Mouse (Mus musculus) neural tube, embryonic 14.5 days (tissue): ENCODE measurements around the gene Lpcat3. TPM values are rescaled to one million over a fixed set of nuclear protein-coding genes. Genes with fewer than 3 reads are reported as not detected.
A peak's percentile ranks its signal among the peaks of the same experiment; 100 is the strongest.
"Not testable (repeated sequence)": the region's sequence is repeated elsewhere in the genome, so short reads cannot be mapped to it uniquely, and the experiment has no call there.

Experiments used
- ATAC-seq: fragments of 200-750 bp; cut with Nextera tagmentation; 2 replicates; pipeline ENCODE4 v1.8.0; 2017; ENCODE audit warnings: low read depth, mild to moderate bottlenecking, moderate TSS enrichment, moderate library complexity
- H3K27ac ChIP-seq: fragments of 300-500 bp; sonication (generic); 2 replicates; pipeline ENCODE4 v1.5.1; 2014; ENCODE audit warnings: low read depth, mild to moderate bottlenecking, control low read depth, low read length, moderate library complexity, mixed read lengths
- H3K27me3 ChIP-seq: fragments of 300-500 bp; sonication (generic); 2 replicates; pipeline ENCODE4 v1.6.1; 2014; ENCODE audit warnings: low read length; ENCODE audit not compliant: control insufficient read depth, insufficient read depth
- H3K36me3 ChIP-seq: fragments of 300-500 bp; sonication (generic); 2 replicates; pipeline ENCODE4 v1.6.1; 2014; ENCODE audit warnings: low read length, mixed read lengths; ENCODE audit not compliant: control insufficient read depth, insufficient read depth
- H3K4me1 ChIP-seq: fragments of 300-500 bp; sonication (generic); 2 replicates; pipeline ENCODE4 v1.6.1; 2014; ENCODE audit warnings: low read length; ENCODE audit not compliant: control insufficient read depth, insufficient read depth
- H3K4me2 ChIP-seq: fragments of 300-500 bp; sonication (generic); 2 replicates; pipeline ENCODE4 v1.6.1; 2014; ENCODE audit warnings: mild to moderate bottlenecking, low read depth, low read length, control low read depth
- H3K4me3 ChIP-seq: fragments of 300-500 bp; sonication (generic); 2 replicates; pipeline ENCODE4 v1.5.1; 2014; ENCODE audit warnings: low read depth, low read length, control low read depth, mixed read lengths
- H3K9ac ChIP-seq: fragments of 300-500 bp; sonication (generic); replicated peaks from 2 replicates; pipeline ENCODE4 v1.6.1; 2014; ENCODE audit warnings: low read depth, mild to moderate bottlenecking, control low read depth, low read length, mixed read lengths
- H3K9me3 ChIP-seq: fragments of 300-500 bp; sonication (generic); 2 replicates; pipeline ENCODE4 v1.6.1; 2016; ENCODE audit warnings: low read length; ENCODE audit not compliant: control insufficient read depth
- WGBS: fragments of 180-500 bp; shearing (Covaris S2); extraction: QIAGEN DNeasy Blood & Tissue Kit; methylation state at CpG from one replicate; pipeline ENCODE4 v1.1.7; 2014; 5-methylcytosine and 5-hydroxymethylcytosine counted together
- polyA plus RNA-seq: library from polyadenylated mRNA; unstranded; fragments of >200 nt; fragmentation: Nextera tagmentation; extraction: Ambion mirVana; gene quantifications from 2 replicates; pipeline ENCODE4 v1.2.1, GENCODE M21; 2014

Gene Lpcat3
- polyA plus RNA-seq, 1 experiment from 2014 or later, result 40.0 TPM

- ATAC-seq, H3K9me3 ChIP-seq, H3K4me1 ChIP-seq, H3K27ac ChIP-seq, H3K27me3 ChIP-seq, H3K4me3 ChIP-seq, H3K9ac ChIP-seq, H3K36me3 ChIP-seq, H3K4me2 ChIP-seq: not testable (repeated sequence)
- WGBS, result 93% methylated on average over 1 of the region's 1 CpGs
These were observed 23.8 kb downstream of the Lpcat3 start for GRCm38 (mm10) chr6:124686644-124687043.

GRCm38 (mm10) chr6:124688151-124688758 lies 25.4 kb downstream of the Lpcat3 start:
- no peak for ATAC-seq
- 87% methylated on average over 8 of the region's 8 CpGs for WGBS
- Histone ChIP-seq H3K4me2 (no peak overlapping the region), H3K9ac (no peak overlapping the region), H3K36me3 (no peaks in the 10 kb centered on the region), H3K27ac (no peak overlapping the region), H3K27me3 (no peaks in the 10 kb centered on the region), H3K4me1 (no peaks in the 10 kb centered on the region), H3K9me3 (no peaks in the 10 kb centered on the region), H3K4me3 (no peak overlapping the region)

- Histone ChIP-seq H3K4me1 (peaks cover 2% of the 10 kb centered on the region; the same call in 1 of the 2 replicates), H3K27me3 (no peaks in the 10 kb centered on the region), H3K4me2 (no peak overlapping the region), H3K27ac (no peak overlapping the region), H3K9ac (no peak overlapping the region), H3K36me3 (no peaks in the 10 kb centered on the region), H3K9me3 (no peaks in the 10 kb centered on the region), H3K4me3 (no peak overlapping the region)
- no peak for ATAC-seq
- 98% methylated on average over 3 of the region's 3 CpGs for WGBS
These were observed 26.2 kb downstream of the Lpcat3 start for GRCm38 (mm10) chr6:124689011-124689410.

- Histone ChIP-seq H3K36me3 (no peaks in the 10 kb centered on the region), H3K4me3 (no peak overlapping the region), H3K27me3 (no peaks in the 10 kb centered on the region), H3K27ac (no peak overlapping the region), H3K4me1 (peaks cover 3% of the 10 kb centered on the region; the same call in 1 of the 2 replicates), H3K9ac (no peak overlapping the region), H3K4me2 (no peak overlapping the region), H3K9me3 (no peaks in the 10 kb centered on the region)
- ATAC-seq, result no peak
- WGBS, result 98% methylated on average over 3 of the region's 3 CpGs
These were observed 27.7 kb downstream of the Lpcat3 start for GRCm38 (mm10) chr6:124690517-124690916.

GRCm38 (mm10) chr6:124693243-124693981 lies 30.6 kb downstream of the Lpcat3 start:
- no peaks in the 10 kb centered on the region for H3K27me3 ChIP-seq
- H3K36me3 ChIP-seq, result no peaks in the 10 kb centered on the region
- no peak overlapping the region for H3K27ac ChIP-seq
- H3K4me1 ChIP-seq, result peaks cover 3% of the 10 kb centered on the region; the same call in 1 of the 2 replicates
- no peak for ATAC-seq
- 83% methylated on average over 15 of the region's 15 CpGs for WGBS
- no peak overlapping the region for H3K4me2 ChIP-seq
- H3K4me3 ChIP-seq, result no peak overlapping the region
- H3K9me3 ChIP-seq, result no peaks in the 10 kb centered on the region
- no peak overlapping the region for H3K9ac ChIP-seq

GRCm38 (mm10) chr6:124694166-124694955 lies 31.5 kb downstream of the Lpcat3 start:
- Histone ChIP-seq H3K9ac (no peak overlapping the region), H3K27ac (peak overlapping the region; percentile 48; the same call in 1 of the 2 replicates), H3K36me3 (peaks cover 5% of the 10 kb centered on the region; the same call in 1 of the 2 replicates), H3K27me3 (no peaks in the 10 kb centered on the region), H3K4me1 (peaks cover 3% of the 10 kb centered on the region; the same call in 1 of the 2 replicates), H3K4me3 (no peak overlapping the region), H3K4me2 (no peak overlapping the region), H3K9me3 (no peaks in the 10 kb centered on the region)
- 78% methylated on average over 15 of the region's 15 CpGs for WGBS
- ATAC-seq, result peak; percentile 76

- Histone ChIP-seq H3K9ac (no peak overlapping the region), H3K4me1 (peaks cover 3% of the 10 kb centered on the region; the same call in 1 of the 2 replicates), H3K27me3 (no peaks in the 10 kb centered on the region), H3K4me3 (no peak overlapping the region), H3K4me2 (no peak overlapping the region), H3K9me3 (no peaks in the 10 kb centered on the region), H3K27ac (no peak overlapping the region), H3K36me3 (peaks cover 5% of the 10 kb centered on the region; the same call in 1 of the 2 replicates)
- ATAC-seq, result no peak
- 89% methylated on average over 7 of the region's 7 CpGs for WGBS
These were observed 33.8 kb downstream of the Lpcat3 start for GRCm38 (mm10) chr6:124696441-124697150.

- peaks cover 3% of the 10 kb centered on the region; the same call in 1 of the 2 replicates for H3K4me1 ChIP-seq
- no peak for ATAC-seq
These were observed 35.9 kb downstream of the Lpcat3 start for GRCm38 (mm10) chr6:124698751-124699150.

More at GRCm38 (mm10) chr6:124698751-124699150, 35.9 kb downstream of the Lpcat3 start:
- Histone ChIP-seq H3K9me3 (no peaks in the 10 kb centered on the region), H3K36me3 (peaks cover 23% of the 10 kb centered on the region), H3K27me3 (no peaks in the 10 kb centered on the region), H3K4me2 (no peak overlapping the region), H3K9ac (no peak overlapping the region), H3K27ac (no peak overlapping the region), H3K4me3 (no peak overlapping the region)
- 88% methylated on average over 6 of the region's 6 CpGs for WGBS
